Mouse (Mus musculus): ENCODE data around the gene Ankrd34c.
A peak's percentile ranks its signal among the peaks of the same experiment; 100 is the strongest.

Ankrd34c gene

DNA sequence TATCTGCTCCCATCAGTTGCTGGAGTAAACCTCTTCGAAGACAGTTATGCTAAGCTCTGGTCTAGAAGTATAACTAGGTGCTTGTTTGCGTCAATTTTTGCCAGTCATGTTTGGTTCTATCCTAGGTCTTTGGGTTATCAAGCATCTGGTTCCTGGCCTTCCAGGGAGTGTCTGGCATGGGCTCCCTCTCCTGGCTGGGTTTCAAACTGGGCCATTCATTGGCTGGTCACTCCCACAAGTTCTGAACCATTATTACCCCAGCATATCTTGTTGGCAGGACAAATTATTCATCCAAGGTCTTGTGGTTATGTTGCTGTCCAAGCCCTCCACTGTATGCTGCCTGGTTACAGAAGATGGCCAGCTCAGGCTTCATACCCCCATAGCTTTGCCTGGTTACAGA lies 44.6 kb downstream of the Ankrd34c start:
- no peaks in the 10 kb centered on the region for H3K36me3 ChIP-seq (ENCODE audit: insufficient read depth, low read length)
- H3K4me1 ChIP-seq (replicated peaks; ENCODE audit: low read depth, low read length), result no peaks in the 10 kb centered on the region
- H3K27me3 ChIP-seq (ENCODE audit: insufficient read depth, low read length), result no peaks in the 10 kb centered on the region
- H3K9me3 ChIP-seq (ENCODE audit: low read length), result no peaks in the 10 kb centered on the region
- no peak overlapping the region for H3K4me3 ChIP-seq (replicated peaks; ENCODE audit: low read length)
- TF ChIP-seq NANOG (IDR thresholded peaks at IDR 0.05; ENCODE audit: borderline replicate concordance, low read length), result no peak
- TF ChIP-seq CTCF (conservative IDR thresholded peaks at IDR 0.05; ENCODE audit: low read length), result no peak
- no peak for TF ChIP-seq POU5F1 (IDR thresholded peaks at IDR 0.05; ENCODE audit: borderline replicate concordance, low read length)

DNA sequence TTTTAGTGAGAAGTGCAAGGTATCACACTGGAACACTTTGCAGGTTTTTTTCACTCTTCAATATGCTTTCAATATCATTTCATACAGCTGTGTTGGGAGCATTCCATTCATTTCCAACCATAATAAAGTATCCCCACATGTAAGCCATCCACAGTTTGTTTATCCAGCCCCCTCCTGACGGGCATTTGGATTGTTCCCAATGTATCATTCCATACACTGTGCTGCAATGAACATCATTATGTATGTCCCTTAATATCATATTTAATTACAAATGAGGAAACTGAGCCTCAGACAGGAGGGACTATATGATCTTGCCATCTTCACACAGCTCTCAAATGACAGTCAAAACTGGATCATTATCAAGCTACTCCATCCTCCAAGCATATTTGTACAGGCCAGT lies 49.1 kb downstream of the Ankrd34c start:
- TF ChIP-seq CTCF (conservative IDR thresholded peaks at IDR 0.05; ENCODE audit: low read length), result no peak
- no peak for TF ChIP-seq NANOG (IDR thresholded peaks at IDR 0.05; ENCODE audit: borderline replicate concordance, low read length)
- no peak for TF ChIP-seq POU5F1 (IDR thresholded peaks at IDR 0.05; ENCODE audit: borderline replicate concordance, low read length)
- no peaks in the 10 kb centered on the region for H3K4me1 ChIP-seq (replicated peaks; ENCODE audit: low read depth, low read length)
- H3K9me3 ChIP-seq (ENCODE audit: low read length), result no peaks in the 10 kb centered on the region
- H3K4me3 ChIP-seq (replicated peaks; ENCODE audit: low read length), result no peak overlapping the region
- no peaks in the 10 kb centered on the region for H3K36me3 ChIP-seq (ENCODE audit: insufficient read depth, low read length)
- H3K27me3 ChIP-seq (ENCODE audit: insufficient read depth, low read length), result no peaks in the 10 kb centered on the region

GRCm38 (mm10) chr9:89687503-89688226 lies 50.6 kb downstream of the Ankrd34c start:
- H3K27me3 ChIP-seq (ENCODE audit: insufficient read depth, low read length), result no peaks in the 10 kb centered on the region
- no peaks in the 10 kb centered on the region for H3K9me3 ChIP-seq (ENCODE audit: low read length)
- no peak overlapping the region for H3K4me3 ChIP-seq (replicated peaks; ENCODE audit: low read length)
- TF ChIP-seq CTCF (conservative IDR thresholded peaks at IDR 0.05; ENCODE audit: low read length) (peak; percentile 94), NANOG (IDR thresholded peaks at IDR 0.05; ENCODE audit: borderline replicate concordance, low read length) (no peak)
- no peaks in the 10 kb centered on the region for H3K36me3 ChIP-seq (ENCODE audit: insufficient read depth, low read length)
- no peaks in the 10 kb centered on the region for H3K4me1 ChIP-seq (replicated peaks; ENCODE audit: low read depth, low read length)

DNA sequence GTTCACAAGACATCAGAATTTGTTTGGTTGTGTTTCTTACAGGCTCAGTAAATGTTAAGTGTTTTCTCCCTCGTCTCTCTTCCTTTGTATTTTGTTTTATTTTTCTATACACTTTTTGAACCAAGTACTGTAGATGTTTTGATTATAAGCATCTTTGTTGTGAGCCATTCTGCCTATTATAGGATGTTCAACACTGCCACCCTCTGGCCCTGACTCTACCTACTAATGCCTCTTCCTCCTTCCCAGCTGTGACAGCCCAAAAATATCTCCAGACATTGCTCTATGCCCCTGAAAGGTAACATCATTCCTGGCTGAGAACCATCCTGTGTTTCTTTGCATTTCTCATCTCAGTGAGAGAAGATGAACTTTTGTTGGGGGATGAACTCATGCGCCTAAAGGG lies 52.0 kb downstream of the Ankrd34c start:
- H3K4me1 ChIP-seq (replicated peaks; ENCODE audit: low read depth, low read length), result no peaks in the 10 kb centered on the region
- H3K4me3 ChIP-seq (replicated peaks; ENCODE audit: low read length), result no peak overlapping the region
- TF ChIP-seq POU5F1 (IDR thresholded peaks at IDR 0.05; ENCODE audit: borderline replicate concordance, low read length), result no peak
- no peaks in the 10 kb centered on the region for H3K9me3 ChIP-seq (ENCODE audit: low read length)
- H3K36me3 ChIP-seq (ENCODE audit: insufficient read depth, low read length), result no peaks in the 10 kb centered on the region
- no peaks in the 10 kb centered on the region for H3K27me3 ChIP-seq (ENCODE audit: insufficient read depth, low read length)

GRCm38 (mm10) chr9:89678974-89679373 lies 59.3 kb downstream of the Ankrd34c start:
- Histone ChIP-seq H3K27me3 (ENCODE audit: insufficient read depth, low read length) (no peaks in the 10 kb centered on the region), H3K4me1 (replicated peaks; ENCODE audit: low read depth, low read length) (no peaks in the 10 kb centered on the region), H3K9me3 (ENCODE audit: low read length) (no peaks in the 10 kb centered on the region), H3K36me3 (ENCODE audit: insufficient read depth, low read length) (no peaks in the 10 kb centered on the region), H3K4me3 (replicated peaks; ENCODE audit: low read length) (no peak overlapping the region)
- TF ChIP-seq CTCF (conservative IDR thresholded peaks at IDR 0.05; ENCODE audit: low read length), result peak; percentile 38
- TF ChIP-seq POU5F1 (IDR thresholded peaks at IDR 0.05; ENCODE audit: borderline replicate concordance, low read length), result no peak

Measured in E14TG2a.4 (cell line).